Mouse (Mus musculus) stomach, embryonic 16.5 days (tissue): ENCODE measurements around the gene Ndrg4. TPM values are rescaled to one million over a fixed set of nuclear protein-coding genes. Genes with fewer than 3 reads are reported as not detected.

Experiments used
- ATAC-seq: fragments of 200-750 bp; cut with Nextera tagmentation; 2 replicates; pipeline ENCODE4 v1.8.0; 2017; ENCODE audit warnings: moderate number of reproducible peaks, moderate TSS enrichment; ENCODE audit not compliant: insufficient read depth, low FRiP score
- H3K27ac ChIP-seq: fragments of 300-500 bp; sonication (generic); 2 replicates; pipeline ENCODE4 v1.5.1; 2014; ENCODE audit warnings: low read length
- H3K27me3 ChIP-seq: fragments of 300-500 bp; sonication (generic); 2 replicates; pipeline ENCODE4 v1.6.1; 2014; ENCODE audit warnings: low read length, control low read depth, mixed read lengths; ENCODE audit not compliant: control insufficient read depth, insufficient read depth
- H3K36me3 ChIP-seq: fragments of 300-500 bp; sonication (generic); 2 replicates; pipeline ENCODE4 v1.6.1; 2014; ENCODE audit warnings: low read length; ENCODE audit not compliant: control insufficient read depth, insufficient read depth
- H3K4me1 ChIP-seq: fragments of 300-500 bp; sonication (generic); 2 replicates; pipeline ENCODE4 v1.6.1; 2014; ENCODE audit warnings: low read length, control low read depth, mixed read lengths; ENCODE audit not compliant: control insufficient read depth, insufficient read depth
- H3K4me2 ChIP-seq: fragments of 300-500 bp; sonication (generic); 2 replicates; pipeline ENCODE4 v1.6.1; 2014; ENCODE audit warnings: low read depth, low read length, mixed read lengths
- H3K4me3 ChIP-seq: fragments of 300-500 bp; sonication (generic); replicated peaks from 2 replicates; pipeline ENCODE4 v1.5.1; 2014; ENCODE audit warnings: mild to moderate bottlenecking, low read length
- H3K9ac ChIP-seq: fragments of 300-500 bp; sonication (generic); 2 replicates; pipeline ENCODE4 v1.6.1; 2014; ENCODE audit warnings: low read length
- H3K9me3 ChIP-seq: fragments of 300-500 bp; sonication (generic); replicated peaks from 2 replicates; pipeline ENCODE4 v1.6.1; 2016; ENCODE audit warnings: low read length, control low read depth; ENCODE audit not compliant: control insufficient read depth
- WGBS: fragments of 180-500 bp; shearing (Covaris S2); extraction: QIAGEN DNeasy Blood & Tissue Kit; methylation state at CpG from one replicate; pipeline ENCODE4 v1.1.7; 2014; 5-methylcytosine and 5-hydroxymethylcytosine counted together
- polyA plus RNA-seq: library from polyadenylated mRNA; unstranded; fragments of >200 nt; fragmentation: Nextera tagmentation; extraction: Ambion mirVana; gene quantifications from 2 replicates; pipeline ENCODE4 v1.2.1, GENCODE M21; 2015

The Ndrg4 gene
- polyA plus RNA-seq, 1 experiment from 2014 or later = 22.2 TPM

- H3K36me3 ChIP-seq = no peaks in the 10 kb centered on the region
- WGBS = 83% methylated on average over 6 of the region's 6 CpGs
- H3K4me1 ChIP-seq = no peaks in the 10 kb centered on the region
- ATAC-seq = no peak
- no peak overlapping the region for H3K27ac ChIP-seq
- H3K27me3 ChIP-seq = peaks cover 16% of the 10 kb centered on the region
- no peaks in the 10 kb centered on the region for H3K9me3 ChIP-seq
- H3K4me3 ChIP-seq = no peak overlapping the region
- H3K9ac ChIP-seq = no peak overlapping the region
- no peak overlapping the region for H3K4me2 ChIP-seq
Measured at GRCm38 (mm10) chr8:95671861-95672260, 4.9 kb upstream of the Ndrg4 start.

GRCm38 (mm10) chr8:95672811-95673210, 4.0 kb upstream of the Ndrg4 start:
- peaks cover 25% of the 10 kb centered on the region for H3K27me3 ChIP-seq
- no peak overlapping the region for H3K4me2 ChIP-seq
- 69% methylated on average over 5 of the region's 5 CpGs for WGBS
- no peak overlapping the region for H3K27ac ChIP-seq
- no peak overlapping the region for H3K4me3 ChIP-seq
- no peaks in the 10 kb centered on the region for H3K36me3 ChIP-seq
- H3K9ac ChIP-seq = no peak overlapping the region
- no peak for ATAC-seq
- 0 out of 2 replicates have a peak, but pooled peaks cover 4% of the 10 kb centered on the region for H3K4me1 ChIP-seq
- H3K9me3 ChIP-seq = no peaks in the 10 kb centered on the region

GRCm38 (mm10) chr8:95677591-95678023, 827 bp downstream of the Ndrg4 start:
- Histone ChIP-seq H3K27me3 (peaks cover 48% of the 10 kb centered on the region), H3K4me2 (peak overlapping the region; percentile 99), H3K4me3 (peak overlapping the region; percentile 57), H3K36me3 (no peaks in the 10 kb centered on the region), H3K9ac (peak overlapping the region; percentile 70), H3K27ac (no peak overlapping the region), H3K4me1 (0 out of 2 replicates have a peak, but pooled peaks cover 7% of the 10 kb centered on the region), H3K9me3 (no peaks in the 10 kb centered on the region)
- peak; percentile 22; the same call in 1 of the 2 replicates for ATAC-seq
- WGBS = 1% methylated on average over 29 of the region's 48 CpGs

- Histone ChIP-seq H3K27ac (no peak overlapping the region), H3K4me2 (peak overlapping the region; percentile 99), H3K9ac (peak overlapping the region; percentile 70), H3K4me1 (0 out of 2 replicates have a peak, but pooled peaks cover 7% of the 10 kb centered on the region), H3K4me3 (peak overlapping the region; percentile 57), H3K9me3 (no peaks in the 10 kb centered on the region), H3K36me3 (no peaks in the 10 kb centered on the region), H3K27me3 (peaks cover 48% of the 10 kb centered on the region)
- ATAC-seq = peak; percentile 22; the same call in 1 of the 2 replicates
- under 1% methylated on average over 65 of the region's 70 CpGs for WGBS
Measured at GRCm38 (mm10) chr8:95678024-95678611, 1.3 kb downstream of the Ndrg4 start.

GRCm38 (mm10) chr8:95688073-95688672, 11.4 kb downstream of the Ndrg4 start:
- Histone ChIP-seq H3K9me3 (no peaks in the 10 kb centered on the region), H3K27me3 (no peaks in the 10 kb centered on the region), H3K4me1 (no peaks in the 10 kb centered on the region), H3K9ac (no peak overlapping the region), H3K4me3 (no peak overlapping the region), H3K36me3 (no peaks in the 10 kb centered on the region), H3K4me2 (no peak overlapping the region), H3K27ac (no peak overlapping the region)
- WGBS = 64% methylated on average over 10 of the region's 10 CpGs
- ATAC-seq = no peak

- Histone ChIP-seq H3K36me3 (no peaks in the 10 kb centered on the region), H3K4me2 (no peak overlapping the region), H3K4me1 (no peaks in the 10 kb centered on the region), H3K9me3 (no peaks in the 10 kb centered on the region), H3K27ac (no peak overlapping the region), H3K27me3 (peaks cover 12% of the 10 kb centered on the region), H3K9ac (no peak overlapping the region), H3K4me3 (no peak overlapping the region)
- 75% methylated on average over 13 of the region's 13 CpGs for WGBS
- ATAC-seq = no peak
Measured at GRCm38 (mm10) chr8:95690929-95691541, 14.3 kb downstream of the Ndrg4 start.

- WGBS = 23% methylated on average over 6 of the region's 6 CpGs
Measured at GRCm38 (mm10) chr8:95694631-95695030, 17.9 kb downstream of the Ndrg4 start.

GRCm38 (mm10) chr8:95696661-95697060, 19.9 kb downstream of the Ndrg4 start:
- WGBS = 49% methylated on average over 5 of the region's 8 CpGs
- no peaks in the 10 kb centered on the region for H3K36me3 ChIP-seq
- H3K27me3 ChIP-seq = peaks cover 22% of the 10 kb centered on the region
- no peak overlapping the region for H3K4me3 ChIP-seq
- no peak overlapping the region; the same call in 1 of the 2 replicates for H3K9ac ChIP-seq
- H3K9me3 ChIP-seq = no peaks in the 10 kb centered on the region
- no peak for ATAC-seq
- no peak overlapping the region for H3K27ac ChIP-seq
- peak overlapping the region; percentile 36 for H3K4me2 ChIP-seq
- no peaks in the 10 kb centered on the region for H3K4me1 ChIP-seq

More at GRCm38 (mm10) chr8:95694631-95695030, 17.9 kb downstream of the Ndrg4 start:
- no peaks in the 10 kb centered on the region for H3K36me3 ChIP-seq
- peaks cover 22% of the 10 kb centered on the region for H3K27me3 ChIP-seq
- H3K4me3 ChIP-seq = no peak overlapping the region
- no peak overlapping the region for H3K27ac ChIP-seq
- H3K9ac ChIP-seq = no peak overlapping the region
- H3K4me1 ChIP-seq = no peaks in the 10 kb centered on the region
- H3K9me3 ChIP-seq = no peaks in the 10 kb centered on the region
- no peak for ATAC-seq
- H3K4me2 ChIP-seq = no peak overlapping the region

GRCm38 (mm10) chr8:95697128-95697527, 20.3 kb downstream of the Ndrg4 start:
- H3K9ac ChIP-seq = no peak overlapping the region; the same call in 1 of the 2 replicates
- peak overlapping the region; percentile 36 for H3K4me2 ChIP-seq
- peak; percentile 61; the same call in 1 of the 2 replicates for ATAC-seq
- peaks cover 22% of the 10 kb centered on the region for H3K27me3 ChIP-seq
- no peaks in the 10 kb centered on the region for H3K4me1 ChIP-seq
- no peaks in the 10 kb centered on the region for H3K9me3 ChIP-seq
- under 1% methylated on average over 11 of the region's 11 CpGs for WGBS
- H3K4me3 ChIP-seq = no peak overlapping the region
- H3K27ac ChIP-seq = no peak overlapping the region
- no peaks in the 10 kb centered on the region for H3K36me3 ChIP-seq
